Mouse (Mus musculus) liver, postnatal 0 days (tissue): ENCODE results near the gene Cd276. TPM values are rescaled to one million over a fixed set of nuclear protein-coding genes. Genes with fewer than 3 reads are reported as not detected.

Experiments used
- ATAC-seq: fragments of 200-750 bp; cut with Nextera tagmentation; 2 replicates; pipeline ENCODE4 v1.8.0; 2017; ENCODE audit warnings: mild to moderate bottlenecking, moderate library complexity
- DNase-seq: peaks from one replicate; pipeline ENCODE4 v3.0.0-alpha.2; 2016
- H3K27ac ChIP-seq: fragments of 300-500 bp; sonication (generic); 2 replicates; pipeline ENCODE4 v1.5.1; 2014; ENCODE audit warnings: antibody characterized with exemption, moderate library complexity, mild to moderate bottlenecking, low read depth
- H3K27me3 ChIP-seq: fragments of 300-500 bp; sonication (generic); 2 replicates; pipeline ENCODE4 v1.6.1; 2014; ENCODE audit warnings: low read length, control low read depth, mixed read lengths; ENCODE audit not compliant: insufficient read depth
- H3K36me3 ChIP-seq: fragments of 300-500 bp; sonication (generic); replicated peaks from 2 replicates; pipeline ENCODE4 v1.6.1; 2014; ENCODE audit warnings: mild to moderate bottlenecking, control low read depth, low read length, moderate library complexity, mixed read lengths; ENCODE audit not compliant: insufficient read depth
- H3K4me1 ChIP-seq: fragments of 300-500 bp; sonication (generic); 2 replicates; pipeline ENCODE4 v1.6.1; 2014; ENCODE audit warnings: antibody characterized with exemption, mild to moderate bottlenecking, control low read depth; ENCODE audit not compliant: insufficient read depth
- H3K4me2 ChIP-seq: fragments of 300-500 bp; sonication (generic); 2 replicates; pipeline ENCODE4 v1.6.1; 2014; ENCODE audit warnings: low read depth, mild to moderate bottlenecking, low read length, moderate library complexity, mixed read lengths
- H3K4me3 ChIP-seq: fragments of 300-500 bp; sonication (generic); 2 replicates; pipeline ENCODE4 v1.5.1; 2014; ENCODE audit warnings: low read depth, low read length
- H3K9ac ChIP-seq: fragments of 300-500 bp; sonication (generic); replicated peaks from 2 replicates; pipeline ENCODE4 v1.6.1; 2014; ENCODE audit warnings: mild to moderate bottlenecking, moderate library complexity
- H3K9me3 ChIP-seq: fragments of 300-500 bp; sonication (generic); 2 replicates; pipeline ENCODE4 v1.6.1; 2016; ENCODE audit warnings: mild to moderate bottlenecking, control low read depth, low read length, mixed read lengths
- CTCF ChIP-seq: sonication (generic); IDR thresholded peaks from 2 replicates; pipeline ENCODE4 v1.5.1; 2016; ENCODE audit warnings: antibody characterized with exemption, low read depth
- EP300 ChIP-seq: IDR thresholded peaks from 2 replicates; pipeline ENCODE4 v1.6.1; 2016; ENCODE audit warnings: antibody characterized with exemption, low read depth, mild to moderate bottlenecking
- WGBS: fragments of 180-500 bp; shearing (Covaris S2); extraction: QIAGEN DNeasy Blood & Tissue Kit; methylation state at CpG from one replicate; pipeline ENCODE4 v1.1.7; 2014; ENCODE audit not compliant: insufficient replicate concordance; 5-methylcytosine and 5-hydroxymethylcytosine counted together
- polyA plus RNA-seq: library from polyadenylated mRNA; unstranded; fragments of >200 nt; fragmentation: Nextera tagmentation; extraction: Ambion mirVana; gene quantifications from 2 replicates; pipeline ENCODE4 v1.2.1, GENCODE M21; 2015

Gene Cd276
- polyA plus RNA-seq, 1 experiment from 2014 or later = 1.4 TPM

GRCm38 (mm10) chr9:58552083-58552482, 3.2 kb downstream of the Cd276 start:
- H3K27me3 ChIP-seq = peaks cover 20% of the 10 kb centered on the region
- DNase-seq (no peak), ATAC-seq (no peak)
- peaks cover 9% of the 10 kb centered on the region for H3K4me1 ChIP-seq
- 32% methylated on average over 9 of the region's 9 CpGs for WGBS
- H3K4me2 ChIP-seq = no peak overlapping the region
- no peaks in the 10 kb centered on the region for H3K36me3 ChIP-seq
- H3K27ac ChIP-seq = no peak overlapping the region
- no peak overlapping the region for H3K9ac ChIP-seq
- H3K9me3 ChIP-seq = no peaks in the 10 kb centered on the region
- no peak for TF ChIP-seq EP300
- TF ChIP-seq CTCF = no peak
- no peak overlapping the region for H3K4me3 ChIP-seq

- DNase-seq = no peak
- Histone ChIP-seq H3K4me2 (no peak overlapping the region), H3K9me3 (no peaks in the 10 kb centered on the region), H3K4me3 (no peak overlapping the region), H3K27me3 (peaks cover 18% of the 10 kb centered on the region), H3K36me3 (no peaks in the 10 kb centered on the region), H3K9ac (no peak overlapping the region), H3K27ac (no peak overlapping the region), H3K4me1 (peaks cover 9% of the 10 kb centered on the region)
- no peak for ATAC-seq
- TF ChIP-seq CTCF (no peak), EP300 (no peak)
- WGBS = 76% methylated on average over 6 of the region's 6 CpGs
Observed at GRCm38 (mm10) chr9:58550928-58551327, 4.3 kb downstream of the Cd276 start.

GRCm38 (mm10) chr9:58549694-58550093, 5.5 kb downstream of the Cd276 start:
- H3K27me3 ChIP-seq = peaks cover 8% of the 10 kb centered on the region
- H3K4me3 ChIP-seq = no peak overlapping the region
- no peak for DNase-seq
- TF ChIP-seq EP300 (no peak), CTCF (no peak)
- H3K27ac ChIP-seq = no peak overlapping the region
- no peak overlapping the region for H3K9ac ChIP-seq
- peaks cover 6% of the 10 kb centered on the region for H3K4me1 ChIP-seq
- H3K36me3 ChIP-seq = no peaks in the 10 kb centered on the region
- no peaks in the 10 kb centered on the region for H3K9me3 ChIP-seq
- WGBS = 72% methylated on average over 3 of the region's 3 CpGs
- H3K4me2 ChIP-seq = no peak overlapping the region
- no peak for ATAC-seq

- ATAC-seq (no peak), DNase-seq (no peak)
- Histone ChIP-seq H3K27me3 (peaks cover under 1% of the 10 kb centered on the region; the same call in 1 of the 2 replicates), H3K4me3 (no peak overlapping the region), H3K27ac (no peak overlapping the region), H3K36me3 (no peaks in the 10 kb centered on the region), H3K4me1 (no peaks in the 10 kb centered on the region), H3K4me2 (no peak overlapping the region), H3K9me3 (no peaks in the 10 kb centered on the region), H3K9ac (no peak overlapping the region)
- WGBS = 41% methylated on average over 4 of the region's 4 CpGs
- TF ChIP-seq CTCF (no peak), EP300 (no peak)
Observed at GRCm38 (mm10) chr9:58548897-58549296, 6.3 kb downstream of the Cd276 start.

- no peak for ATAC-seq
- Histone ChIP-seq H3K9ac (no peak overlapping the region), H3K4me1 (peaks cover 3% of the 10 kb centered on the region; the same call in 1 of the 2 replicates), H3K9me3 (no peaks in the 10 kb centered on the region), H3K4me2 (no peak overlapping the region), H3K36me3 (no peaks in the 10 kb centered on the region), H3K27me3 (no peaks in the 10 kb centered on the region), H3K27ac (no peak overlapping the region), H3K4me3 (no peak overlapping the region)
- no peak for TF ChIP-seq EP300
- WGBS = 78% methylated on average over 11 of the region's 11 CpGs
- DNase-seq = no peak
Observed at GRCm38 (mm10) chr9:58546630-58547360, 8.4 kb downstream of the Cd276 start.

GRCm38 (mm10) chr9:58545428-58545827, 9.8 kb downstream of the Cd276 start:
- H3K27ac ChIP-seq = no peak overlapping the region
- H3K9ac ChIP-seq = no peak overlapping the region
- DNase-seq (no peak), ATAC-seq (no peak)
- no peaks in the 10 kb centered on the region for H3K27me3 ChIP-seq
- WGBS = 25% methylated on average over 6 of the region's 6 CpGs
- H3K9me3 ChIP-seq = no peaks in the 10 kb centered on the region
- H3K4me2 ChIP-seq = no peak overlapping the region
- TF ChIP-seq EP300 (no peak), CTCF (no peak)
- peaks cover 5% of the 10 kb centered on the region; the same call in 1 of the 2 replicates for H3K4me1 ChIP-seq
- no peaks in the 10 kb centered on the region for H3K36me3 ChIP-seq
- no peak overlapping the region for H3K4me3 ChIP-seq
